Mouse (Mus musculus) C2C12 (cell line): ENCODE measurements around the gene Pfn1.

Experiments
- CEBPB ChIP-seq: IDR thresholded peaks from one replicate; pipeline ENCODE4 v1.6.1; 2011; ENCODE audit warnings: low read depth, mild to moderate bottlenecking, control low read depth, moderate library complexity
- CTCF ChIP-seq: IDR thresholded peaks from one replicate; pipeline ENCODE4 v1.5.1; 2011; ENCODE audit not compliant: control insufficient read depth, insufficient read depth, insufficient read length
- FOSL1 ChIP-seq: IDR thresholded peaks from one replicate; pipeline ENCODE4 v1.8.0; 2011; ENCODE audit warnings: mild to moderate bottlenecking, low read length; ENCODE audit not compliant: poor library complexity, insufficient read depth, severe bottlenecking
- MAX ChIP-seq: IDR thresholded peaks from one replicate; pipeline ENCODE4 v1.6.1; 2011; ENCODE audit warnings: mild to moderate bottlenecking, control low read depth
- USF1 ChIP-seq: IDR thresholded peaks from one replicate; pipeline ENCODE4 v1.6.1; 2011; ENCODE audit warnings: low read depth, mild to moderate bottlenecking, control low read depth, moderate library complexity

DNA sequence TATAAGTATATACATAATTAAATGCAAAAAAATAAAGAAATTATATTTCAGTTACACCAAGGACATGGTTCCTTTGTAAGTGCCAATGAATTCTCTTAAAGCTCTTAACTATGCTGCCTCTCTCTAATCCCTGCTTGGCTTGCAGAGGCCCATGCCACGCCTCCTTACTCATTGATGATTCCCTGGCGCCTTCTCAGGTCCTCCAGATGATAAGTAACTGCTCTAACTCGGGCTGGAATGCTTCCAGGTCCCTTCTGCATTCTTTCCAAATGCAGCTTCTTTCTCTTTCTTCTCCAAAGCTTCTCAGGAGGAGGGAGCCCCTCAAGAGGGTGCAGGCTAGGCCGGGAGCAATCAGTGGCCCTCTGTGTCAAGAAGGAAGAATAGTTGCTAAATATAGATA, 35.1 kb upstream of the Pfn1 start:
- no peak for TF ChIP-seq CTCF
- TF ChIP-seq USF1: no peak
- TF ChIP-seq FOSL1: no peak
- TF ChIP-seq MAX: no peak
- no peak for TF ChIP-seq CEBPB
